Mouse (Mus musculus) retina, postnatal 1 day (tissue): ENCODE results near the gene Dnaic2.

Experiments used
- DNase-seq: peaks from one replicate; pipeline ENCODE4 v3.0.0-alpha.2; 2012

Dnaic2 gene

GRCm38 (mm10) chr11:114764820-114765818 is 37.9 kb downstream of the Dnaic2 start, which contains the start of gene Kif19a:
Gene Kif19a (plus strand): TSS chr11:114765388.
- DNase-seq = peak; percentile 85

- peak; percentile 55 for DNase-seq
These were observed 42.7 kb downstream of the Dnaic2 start for GRCm38 (mm10) chr11:114769911-114770310.

- DNase-seq = peak; percentile 64
These were observed 44.7 kb downstream of the Dnaic2 start for GRCm38 (mm10) chr11:114771896-114772295.

DNA sequence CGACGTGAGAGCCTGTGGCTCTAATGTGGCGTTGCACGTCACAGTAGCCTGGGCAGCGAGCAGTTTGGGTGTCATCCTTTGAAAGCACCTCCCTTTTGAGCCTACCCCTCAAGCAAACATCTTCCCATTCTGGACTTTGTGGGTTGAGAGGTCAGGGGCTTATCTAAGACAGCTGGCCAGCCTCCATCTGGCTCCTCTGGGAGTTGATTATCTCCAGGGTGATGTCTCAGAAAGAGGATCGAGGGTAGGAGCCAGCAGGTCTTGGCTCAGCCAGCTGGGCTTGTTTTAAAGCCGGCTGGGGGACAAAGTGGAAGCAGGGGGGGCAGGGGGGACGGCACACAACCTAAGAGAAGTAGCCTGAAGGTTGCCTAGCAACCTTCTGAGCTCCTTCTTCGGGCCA is 52.9 kb downstream of the Dnaic2 start:
- peak; percentile 91 for DNase-seq

GRCm38 (mm10) chr11:114785892-114786291 is 58.7 kb downstream of the Dnaic2 start:
- DNase-seq = no peak

DNA sequence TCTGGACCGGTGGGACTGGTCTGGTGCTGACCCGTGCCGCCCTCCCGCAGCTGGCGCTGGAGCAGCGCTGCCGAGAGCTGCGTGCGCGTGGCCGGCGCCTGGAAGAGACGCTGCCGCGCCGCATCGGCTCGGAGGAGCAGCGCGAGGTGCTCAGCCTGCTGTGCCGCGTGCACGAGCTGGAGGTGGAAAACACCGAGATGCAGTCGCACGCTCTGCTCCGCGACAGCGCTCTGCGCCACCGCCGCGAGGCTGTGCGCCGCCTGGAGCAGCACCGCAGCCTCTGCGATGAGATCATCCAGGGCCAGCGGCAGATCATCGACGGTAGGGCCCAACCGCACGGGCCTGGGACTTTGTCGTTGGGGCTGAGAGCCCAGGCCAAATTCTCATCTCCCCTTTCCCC is 59.1 kb downstream of the Dnaic2 start:
- peak; percentile 72 for DNase-seq

- DNase-seq = no peak
These were observed 60.4 kb downstream of the Dnaic2 start for GRCm38 (mm10) chr11:114787611-114788010.

DNA sequence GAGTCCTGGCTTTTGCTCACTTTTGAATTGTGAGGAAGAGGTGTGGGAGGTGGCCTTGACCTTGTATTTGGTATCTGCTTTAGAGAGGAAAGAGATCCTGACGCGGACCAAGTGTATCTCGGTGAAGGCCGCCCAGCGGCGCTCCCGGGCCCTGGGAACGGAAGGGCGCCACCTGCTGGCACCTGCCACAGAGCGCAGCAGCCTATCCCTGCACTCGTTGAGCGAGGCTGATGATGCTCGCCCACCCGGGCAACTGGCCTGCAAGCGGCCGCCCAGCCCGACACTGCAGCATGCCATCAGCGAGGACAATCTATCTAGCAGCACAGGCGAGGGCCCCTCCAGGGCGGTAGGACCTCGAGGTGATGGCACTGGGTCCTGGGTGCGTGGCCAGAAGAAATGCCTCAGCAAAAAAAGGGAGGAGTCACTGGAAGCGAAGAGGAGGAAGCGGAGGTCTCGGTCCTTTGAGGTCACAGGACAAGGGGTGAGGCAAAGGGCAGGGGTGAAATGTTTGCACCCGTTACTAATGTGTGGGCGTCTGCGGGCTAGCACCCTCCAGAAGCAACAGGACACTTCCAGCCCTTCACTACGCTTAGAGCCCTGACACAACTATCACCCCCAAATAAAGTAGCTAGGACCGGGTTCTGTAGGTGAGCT is 62.0 kb downstream of the Dnaic2 start:
- DNase-seq = peak; percentile 90

GRCm38 (mm10) chr11:114789716-114790115 is 62.5 kb downstream of the Dnaic2 start:
- no peak for DNase-seq

DNA sequence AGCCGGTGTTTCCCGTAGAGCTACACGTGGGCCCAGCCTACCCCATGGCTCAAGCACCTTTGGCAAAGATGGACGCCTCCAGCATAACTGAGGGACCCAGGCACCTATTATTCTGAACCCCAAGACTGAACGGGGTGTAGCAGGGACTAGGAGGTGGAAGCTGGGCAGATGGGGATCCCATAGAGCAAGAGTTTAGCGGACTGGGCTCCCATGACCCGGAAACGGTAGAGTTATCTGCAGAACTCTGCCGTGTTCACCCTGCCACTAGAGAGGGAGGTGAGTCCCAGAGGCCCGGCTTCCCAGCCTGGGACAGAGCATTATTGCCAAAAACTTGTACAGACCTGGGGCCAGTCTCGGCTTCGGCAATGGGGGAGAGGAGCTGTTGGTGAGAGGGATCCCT is 63.0 kb downstream of the Dnaic2 start:
- no peak for DNase-seq

GRCm38 (mm10) chr11:114790841-114791240 is 63.6 kb downstream of the Dnaic2 start:
- peak; percentile 60 for DNase-seq

GRCm38 (mm10) chr11:114791351-114791889 is 64.2 kb downstream of the Dnaic2 start:
- no peak for DNase-seq

- peak; percentile 82 for DNase-seq
These were observed 64.7 kb downstream of the Dnaic2 start for GRCm38 (mm10) chr11:114791891-114792411.

DNA sequence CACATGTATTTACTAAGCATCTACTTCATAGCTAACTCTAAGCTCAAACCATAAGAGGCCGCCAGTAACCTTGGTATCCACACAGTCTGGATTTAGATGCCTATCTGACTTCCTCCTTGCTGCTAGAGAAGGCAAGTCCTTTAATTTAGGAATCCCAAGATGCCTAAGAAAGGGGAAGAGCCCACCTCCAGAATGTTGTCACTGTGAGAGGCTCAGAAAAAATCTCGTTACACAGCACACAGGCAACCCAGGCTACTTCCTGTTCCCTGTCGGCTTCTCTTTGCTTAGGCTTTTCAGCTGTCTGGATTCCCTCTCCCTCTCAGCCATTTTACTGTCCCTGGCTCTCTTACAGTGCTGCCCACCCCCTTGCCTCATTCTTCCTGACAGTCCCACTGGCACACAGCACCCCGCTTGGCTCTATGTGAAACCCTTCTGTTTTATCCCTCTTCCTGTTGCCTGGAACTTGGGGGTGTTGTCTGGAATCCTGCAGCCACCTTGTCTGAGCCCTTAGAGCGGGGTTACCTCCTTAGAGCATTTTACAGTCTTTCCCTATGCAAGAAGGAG is 65.8 kb downstream of the Dnaic2 start:
- DNase-seq = no peak

GRCm38 (mm10) chr11:114793868-114794545 is 66.8 kb downstream of the Dnaic2 start:
- DNase-seq = peak; percentile 56

DNA sequence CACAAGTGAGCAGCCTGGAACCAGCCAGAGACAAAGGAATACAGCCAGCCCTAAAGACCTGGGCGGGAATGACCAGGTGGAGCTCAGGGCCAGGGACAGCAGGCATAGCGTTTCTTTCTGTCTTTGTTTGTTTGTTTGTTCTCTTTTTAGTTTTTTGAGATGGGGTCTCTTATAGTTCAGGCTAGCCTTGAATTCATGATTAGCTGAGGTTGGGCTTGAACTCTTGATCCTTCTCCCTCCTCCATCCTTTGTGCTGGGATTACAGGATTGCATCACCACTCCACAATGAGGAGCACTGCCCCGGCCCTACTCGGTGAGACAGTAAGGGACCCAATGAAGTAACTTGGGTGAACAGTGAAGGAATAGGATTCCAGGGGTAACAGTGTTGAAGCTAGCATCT is 67.5 kb downstream of the Dnaic2 start:
- no peak for DNase-seq

DNA sequence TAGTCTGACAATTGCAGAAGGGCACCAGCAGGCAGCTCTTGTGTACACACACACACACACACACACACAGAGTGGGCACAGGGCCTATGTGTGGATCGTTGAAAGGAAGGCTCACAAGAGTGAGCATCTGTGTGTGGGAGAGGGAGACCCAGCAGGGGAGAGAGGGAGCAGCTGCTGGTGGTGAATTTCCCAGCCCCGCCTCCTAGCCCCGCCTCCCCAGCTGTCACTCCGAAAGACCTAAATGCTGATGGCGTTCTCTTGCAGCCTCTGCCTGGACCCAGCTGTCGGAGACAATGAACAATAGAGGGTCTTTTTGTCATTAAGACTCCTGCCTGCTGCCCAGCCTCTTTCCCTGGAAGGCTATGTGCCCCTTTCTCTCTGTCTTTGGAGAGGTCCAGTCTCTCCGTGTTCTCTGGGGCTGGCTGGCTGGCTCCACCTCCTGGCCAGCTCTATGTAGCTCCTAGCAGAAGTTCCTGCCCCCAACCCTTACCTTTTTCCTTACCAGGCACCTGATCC is 68.1 kb downstream of the Dnaic2 start:
- peak; percentile 99 for DNase-seq

GRCm38 (mm10) chr11:114795848-114796322 is 68.7 kb downstream of the Dnaic2 start, which contains the start of gene Btbd17:
Gene Btbd17 (minus strand): TSS chr11:114795945.
- peak; percentile 98 for DNase-seq

GRCm38 (mm10) chr11:114797176-114797575 is 70.0 kb downstream of the Dnaic2 start:
- DNase-seq = no peak

- DNase-seq = no peak
These were observed 70.8 kb downstream of the Dnaic2 start for GRCm38 (mm10) chr11:114797981-114798380.

DNA sequence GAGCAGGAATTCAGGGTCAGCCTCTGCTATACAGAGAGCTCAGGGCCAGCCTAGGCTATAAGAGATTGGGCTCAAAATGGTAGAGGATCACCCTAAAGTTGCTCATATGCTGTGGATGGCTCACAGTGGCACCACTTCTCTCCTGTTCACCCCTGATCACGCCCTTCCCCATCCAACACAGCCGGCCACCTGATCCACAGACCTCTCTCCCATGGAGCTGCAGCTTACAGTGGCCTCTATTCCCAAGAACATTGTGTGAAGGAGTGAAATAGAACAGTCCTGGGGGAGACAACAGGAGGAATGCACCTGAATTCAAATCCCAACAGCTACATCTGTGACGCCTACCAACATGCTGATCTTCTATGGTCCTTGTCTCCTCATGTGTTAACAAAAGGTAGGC is 71.4 kb downstream of the Dnaic2 start, which contains the start of gene Gpr142:
Gene Gpr142 (plus strand): TSS at position 301 of the 400 bp plus-strand sequence.
- DNase-seq = no peak

GRCm38 (mm10) chr11:114801906-114802305 is 74.7 kb downstream of the Dnaic2 start:
- DNase-seq = no peak
